ENCODE assay signal across 33 mouse cellular contexts in the genomic region with DNA sequence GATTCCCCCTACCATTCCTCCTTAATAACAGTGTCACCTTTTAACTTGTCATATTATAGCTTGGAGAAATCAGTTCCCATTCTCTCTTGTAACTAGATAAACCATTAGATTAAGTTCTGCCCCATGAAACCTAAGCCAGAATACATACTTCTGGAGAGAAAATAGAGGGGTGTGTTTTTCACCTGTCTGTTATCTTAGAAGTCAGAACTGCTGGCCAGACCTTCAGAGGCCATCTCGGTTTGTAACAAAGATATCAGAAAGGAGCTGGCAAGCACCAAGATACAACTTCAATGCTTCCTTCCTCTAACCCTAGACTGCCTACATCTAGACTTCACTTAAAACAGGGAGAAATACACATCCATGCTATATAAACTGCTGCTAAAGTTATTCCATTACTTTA. TPM values are rescaled to one million over a fixed set of nuclear protein-coding genes. Genes with fewer than 3 reads are reported as not detected.
"Had no signal": no experiment of that assay in that cellular context is flagged by ENCODE, and none has a peak within 500 bp of the region (broad histone marks: within the 10 kb centered on the region; RNA-seq: fewer than 3 reads in every experiment).

No protein-coding gene starts in this region.

- H3K9me3 ChIP-seq: limb, embryonic 10.5 days; limb, embryonic 13.5 days; limb, embryonic 15.5 days; liver, embryonic 12.5 days; liver, embryonic 13.5 days; liver, embryonic 15.5 days; lung, embryonic 15.5 days; megakaryocyte, embryonic 14.5 days; midbrain, embryonic 13.5 days; midbrain, embryonic 15.5 days had no signal

- ATAC-seq: liver, embryonic 12.5 days; liver, postnatal 0 days; lung, postnatal 0 days; midbrain, embryonic 13.5 days; midbrain, embryonic 15.5 days; midbrain, embryonic 16.5 days had no signal

- H3K27me3 ChIP-seq: limb, embryonic 12.5 days; limb, embryonic 13.5 days; limb, embryonic 15.5 days; liver, embryonic 12.5 days; liver, embryonic 13.5 days; liver, embryonic 15.5 days; lung, embryonic 15.5 days; megakaryocyte, embryonic 14.5 days; midbrain, embryonic 12.5 days; midbrain, embryonic 13.5 days; midbrain, embryonic 15.5 days had no signal

- H3K9ac ChIP-seq: limb, embryonic 12.5 days; limb, embryonic 13.5 days; limb, embryonic 15.5 days; liver, embryonic 12.5 days; liver, embryonic 13.5 days; liver, embryonic 14.5 days; liver, embryonic 15.5 days; liver, postnatal 0 days; lung, embryonic 14.5 days; lung, embryonic 15.5 days; midbrain, embryonic 12.5 days; midbrain, embryonic 13.5 days; midbrain, embryonic 15.5 days had no signal

- H3K27ac ChIP-seq: left cerebral cortex, adult 2 months; limb, embryonic 10.5 days; limb, embryonic 12.5 days; limb, embryonic 13.5 days; limb, embryonic 15.5 days; liver, embryonic 12.5 days; liver, embryonic 13.5 days; liver, embryonic 14.5 days; liver, embryonic 15.5 days; lung, embryonic 15.5 days; macrophage; midbrain, embryonic 12.5 days; midbrain, embryonic 13.5 days; midbrain, embryonic 15.5 days had no signal

- H3K36me3 ChIP-seq: limb, embryonic 12.5 days; limb, embryonic 15.5 days; liver, embryonic 13.5 days; liver, embryonic 15.5 days; lung, embryonic 15.5 days; midbrain, embryonic 12.5 days; midbrain, embryonic 15.5 days had no signal

- H3K4me2 ChIP-seq: limb, embryonic 12.5 days; limb, embryonic 13.5 days; limb, embryonic 15.5 days; liver, embryonic 11.5 days; liver, embryonic 12.5 days; liver, embryonic 13.5 days; liver, embryonic 15.5 days; lung, embryonic 14.5 days; lung, embryonic 15.5 days; midbrain, embryonic 12.5 days; midbrain, embryonic 13.5 days; midbrain, embryonic 15.5 days had no signal

- H3K4me3 ChIP-seq: left cerebral cortex, adult 2 months; limb, embryonic 10.5 days; limb, embryonic 12.5 days; limb, embryonic 13.5 days; limb, embryonic 15.5 days; liver, embryonic 12.5 days; liver, embryonic 13.5 days; liver, embryonic 15.5 days; lung, embryonic 15.5 days; megakaryocyte, embryonic 14.5 days; midbrain, embryonic 12.5 days; midbrain, embryonic 13.5 days; midbrain, embryonic 15.5 days; myocyte had no signal

- DNase-seq: left cerebral cortex, postnatal 4 days; liver; liver, embryonic 13.5 days; liver, postnatal 0 days; lung, adult 18-20 months; lung, adult 2 months; lung, embryonic 14.5 days; lung, postnatal 10 days; lung, postnatal 14 days; lung, postnatal 36 days; lung, postnatal 4 days; midbrain, embryonic 14.5 days had no signal

RNA-seq across cellular contexts. Expression of a gene that starts 55.8 kb away (rescaled TPM):
- total RNA-seq: liver, adult 2 months; megakaryocyte, adult 5-6 weeks; monocyte, adult 5-6 weeks had no signal
- polyA plus RNA-seq: macrophage had no signal
